ENCODE assay signal across 13 mouse cellular contexts in genomic region chr8:91355301-91355905, GRCm38 (mm10). TPM values are rescaled to one million over a fixed set of nuclear protein-coding genes. Genes with fewer than 3 reads are reported as not detected.
DNase-seq lines count a peak whose midpoint lies in the region; ATAC-seq lines count a peak whose summit lies in the region.
"Had no signal": no experiment of that assay in that cellular context is flagged by ENCODE, and none has a peak within 500 bp of the region (broad histone marks: within the 10 kb centered on the region; RNA-seq: fewer than 3 reads in every experiment).

No protein-coding gene starts in this region.

- H3K4me1 ChIP-seq in embryonic facial prominence, embryonic 10.5 days, result peaks cover 28% of the 10 kb centered on the region
- peaks cover 29% of the 10 kb centered on the region for H3K4me1 ChIP-seq in hindbrain, embryonic 14.5 days (replicated peaks; ENCODE audit: control insufficient read depth, insufficient read depth, low read length)
- peaks cover 40% of the 10 kb centered on the region for H3K4me1 ChIP-seq in midbrain, embryonic 13.5 days (replicated peaks)

- peak overlapping the region; percentile 36 for H3K4me2 ChIP-seq in hindbrain, embryonic 14.5 days (replicated peaks)
- H3K4me2 ChIP-seq in midbrain, embryonic 13.5 days (replicated peaks), result peak overlapping the region; percentile 36

- H3K9ac ChIP-seq in hindbrain, embryonic 14.5 days, result peak overlapping the region; percentile 18
- H3K9ac ChIP-seq in midbrain, embryonic 13.5 days (replicated peaks), result no peak overlapping the region

- no peak overlapping the region for H3K4me3 ChIP-seq in embryonic facial prominence, embryonic 10.5 days
- no peak overlapping the region for H3K4me3 ChIP-seq in hindbrain, embryonic 14.5 days (replicated peaks; ENCODE audit: low read length)
- H3K4me3 ChIP-seq in midbrain, embryonic 13.5 days (replicated peaks), result no peak overlapping the region
- H3K4me3 ChIP-seq: megakaryocyte, embryonic 14.5 days had no signal

- peak; percentile 23 for DNase-seq in MN1 (ENCODE audit: low spot score)
- DNase-seq in embryonic facial prominence, embryonic 10.5 days (ENCODE audit: low spot score), result no peak
- no peak for DNase-seq in hindbrain, embryonic 14.5 days (ENCODE audit: low spot score)
- DNase-seq in spleen, postnatal 14 days (ENCODE audit: low spot score in 2 of 2), result no peak
- no peak for DNase-seq in spleen, postnatal 4 days (ENCODE audit: low spot score in 2 of 2)
- no peak for DNase-seq in B cell, adult 2 months
- DNase-seq: cerebellum, postnatal 10 days; kidney, adult 18-20 months; right cerebral cortex, postnatal 25 days; thymus, postnatal 4 days had no signal

- no peak for ATAC-seq in hindbrain, embryonic 14.5 days (ENCODE audit: low FRiP score)
- ATAC-seq in midbrain, embryonic 13.5 days, result peak; percentile 68

- no peaks in the 10 kb centered on the region for H3K36me3 ChIP-seq in embryonic facial prominence, embryonic 10.5 days (replicated peaks)
- no peaks in the 10 kb centered on the region for H3K36me3 ChIP-seq in hindbrain, embryonic 14.5 days (replicated peaks; ENCODE audit: control insufficient read depth, insufficient read depth)
- H3K36me3 ChIP-seq in midbrain, embryonic 13.5 days, result no peaks in the 10 kb centered on the region

- no peaks in the 10 kb centered on the region for H3K9me3 ChIP-seq in embryonic facial prominence, embryonic 10.5 days
- no peaks in the 10 kb centered on the region for H3K9me3 ChIP-seq in hindbrain, embryonic 14.5 days (ENCODE audit: control insufficient read depth, low read length)
- no peaks in the 10 kb centered on the region for H3K9me3 ChIP-seq in midbrain, embryonic 13.5 days
- H3K9me3 ChIP-seq: megakaryocyte, embryonic 14.5 days had no signal

- WGBS in embryonic facial prominence, embryonic 10.5 days, result 60% methylated on average over 10 of the region's 10 CpGs
- WGBS in hindbrain, embryonic 14.5 days, result 24% methylated on average over 10 of the region's 10 CpGs
- 33% methylated on average over 10 of the region's 10 CpGs for WGBS in midbrain, embryonic 13.5 days

- peak overlapping the region; percentile 63 for H3K27ac ChIP-seq in embryonic facial prominence, embryonic 10.5 days (replicated peaks)
- H3K27ac ChIP-seq in hindbrain, embryonic 14.5 days, result peak overlapping the region; percentile 65
- peak overlapping the region; percentile 69 for H3K27ac ChIP-seq in midbrain, embryonic 13.5 days
- H3K27ac ChIP-seq: stomach, postnatal 0 days had no signal

- no peaks in the 10 kb centered on the region for H3K27me3 ChIP-seq in embryonic facial prominence, embryonic 10.5 days (replicated peaks; ENCODE audit: low read depth, poor library complexity, severe bottlenecking)
- no peaks in the 10 kb centered on the region for H3K27me3 ChIP-seq in hindbrain, embryonic 14.5 days (ENCODE audit: control insufficient read depth, insufficient read depth, low read length)
- peaks cover 3% of the 10 kb centered on the region; the same call in 1 of the 2 replicates for H3K27me3 ChIP-seq in midbrain, embryonic 13.5 days
- H3K27me3 ChIP-seq: megakaryocyte, embryonic 14.5 days had no signal

RNA-seq across cellular contexts. Expression of gene Fto, which starts 42.1 kb away (rescaled TPM):
- polyA plus RNA-seq in embryonic facial prominence, embryonic 10.5 days (2016; fragmentation: Nextera tagmentation; extraction: Ambion mirVana), result 95.3 and 98.3 TPM in 2 replicates
- polyA plus RNA-seq in hindbrain, embryonic 14.5 days (2014; fragmentation: Nextera tagmentation; extraction: Ambion mirVana), result 149 and 180 TPM in 2 replicates
- polyA plus RNA-seq in midbrain, embryonic 13.5 days (2015; fragmentation: Nextera tagmentation; extraction: Ambion mirVana), result 128 and 131 TPM in 2 replicates

RNA-seq across cellular contexts. Expression of gene Rpgrip1l, which starts 42.3 kb away (rescaled TPM):
- polyA plus RNA-seq in embryonic facial prominence, embryonic 10.5 days (2016; fragmentation: Nextera tagmentation; extraction: Ambion mirVana), result 11.1 and 11.3 TPM in 2 replicates
- polyA plus RNA-seq in hindbrain, embryonic 14.5 days (2014; fragmentation: Nextera tagmentation; extraction: Ambion mirVana), result 12.9 and 14.2 TPM in 2 replicates
- polyA plus RNA-seq in midbrain, embryonic 13.5 days (2015; fragmentation: Nextera tagmentation; extraction: Ambion mirVana), result 14.0 TPM in 2 replicates
